Mouse (Mus musculus): ENCODE results near the gene Mast3.

Gene Mast3

GRCm38 (mm10) chr8:70804481-70805206, at the start of gene Mast3:
TSS of gene Mast3 (minus strand) at chr8:70805054.
- DNase-seq (ENCODE audit: low spot score), result peak; percentile 65

GRCm38 (mm10) chr8:70853863-70854262, 49.0 kb upstream of the Mast3 start:
- DNase-seq (ENCODE audit: low spot score), result no peak

- DNase-seq (ENCODE audit: low spot score), result no peak
These were observed 47.9 kb upstream of the Mast3 start for GRCm38 (mm10) chr8:70852595-70853231.

GRCm38 (mm10) chr8:70851837-70852236, 47.0 kb upstream of the Mast3 start:
- DNase-seq (ENCODE audit: low spot score), result no peak

- DNase-seq (ENCODE audit: low spot score), result no peak
These were observed 46.1 kb upstream of the Mast3 start for GRCm38 (mm10) chr8:70850947-70851346.

- no peak for DNase-seq (ENCODE audit: low spot score)
These were observed 45.4 kb upstream of the Mast3 start for GRCm38 (mm10) chr8:70850132-70850845.

- DNase-seq (ENCODE audit: low spot score), result no peak
These were observed 44.6 kb upstream of the Mast3 start for GRCm38 (mm10) chr8:70849333-70849990.

GRCm38 (mm10) chr8:70846371-70847154, 41.7 kb upstream of the Mast3 start:
- DNase-seq (ENCODE audit: low spot score), result no peak

- no peak for DNase-seq (ENCODE audit: low spot score)
These were observed 40.3 kb upstream of the Mast3 start for GRCm38 (mm10) chr8:70845108-70845507.

- peak; percentile 89 for DNase-seq (ENCODE audit: low spot score)
These were observed 39.7 kb upstream of the Mast3 start for GRCm38 (mm10) chr8:70844523-70844922.

GRCm38 (mm10) chr8:70843941-70844340, 39.1 kb upstream of the Mast3 start:
- no peak for DNase-seq (ENCODE audit: low spot score)

GRCm38 (mm10) chr8:70843214-70843773, 38.4 kb upstream of the Mast3 start:
- DNase-seq (ENCODE audit: low spot score), result peak; percentile 54

GRCm38 (mm10) chr8:70842484-70842883, 37.6 kb upstream of the Mast3 start:
- no peak for DNase-seq (ENCODE audit: low spot score)

GRCm38 (mm10) chr8:70841147-70842072, 36.6 kb upstream of the Mast3 start:
- peak; percentile 86 for DNase-seq (ENCODE audit: low spot score)

GRCm38 (mm10) chr8:70840590-70840989, 35.7 kb upstream of the Mast3 start:
- no peak for DNase-seq (ENCODE audit: low spot score)

GRCm38 (mm10) chr8:70839408-70840351, 34.8 kb upstream of the Mast3 start, which contains the start of gene Arrdc2:
TSS of gene Arrdc2 (minus strand) at chr8:70839720.
- DNase-seq (ENCODE audit: low spot score), result peak; percentile 98

GRCm38 (mm10) chr8:70838654-70839407, 34.0 kb upstream of the Mast3 start:
- no peak for DNase-seq (ENCODE audit: low spot score)

- DNase-seq (ENCODE audit: low spot score), result no peak
These were observed 31.8 kb upstream of the Mast3 start for GRCm38 (mm10) chr8:70836666-70837065.
